Mouse (Mus musculus): Measurements from ENCODE around the gene Zfp719.

Zfp719 gene

DNA sequence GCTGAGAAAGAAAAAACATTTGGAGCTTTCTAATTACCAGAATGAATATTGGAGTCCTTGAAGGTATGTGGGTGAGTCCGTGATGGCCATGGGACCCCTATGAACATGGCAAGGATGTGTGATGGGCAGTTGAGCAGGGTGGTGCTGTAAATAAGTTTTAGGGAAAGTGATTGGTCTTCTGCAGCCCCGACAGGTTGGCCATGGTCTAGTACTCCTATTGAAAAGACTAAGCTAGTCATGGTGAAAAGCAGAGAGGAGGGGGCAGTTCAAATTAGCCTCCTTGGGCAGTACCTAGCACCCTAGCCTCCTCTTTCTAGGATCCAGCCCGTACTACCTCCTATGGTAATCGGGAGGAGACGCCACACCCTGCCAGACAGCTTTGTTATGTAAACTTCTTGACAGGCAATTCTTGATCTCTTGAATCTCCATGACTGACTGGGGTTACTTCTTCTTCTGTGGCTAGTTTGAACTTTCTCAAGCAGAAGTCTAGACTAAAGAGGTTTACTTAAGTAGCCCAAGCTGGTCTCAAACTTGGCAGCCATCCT, 28.4 kb downstream of the Zfp719 start:
- DNase-seq (ENCODE audit: low spot score in 2 of 2): no peak

DNA sequence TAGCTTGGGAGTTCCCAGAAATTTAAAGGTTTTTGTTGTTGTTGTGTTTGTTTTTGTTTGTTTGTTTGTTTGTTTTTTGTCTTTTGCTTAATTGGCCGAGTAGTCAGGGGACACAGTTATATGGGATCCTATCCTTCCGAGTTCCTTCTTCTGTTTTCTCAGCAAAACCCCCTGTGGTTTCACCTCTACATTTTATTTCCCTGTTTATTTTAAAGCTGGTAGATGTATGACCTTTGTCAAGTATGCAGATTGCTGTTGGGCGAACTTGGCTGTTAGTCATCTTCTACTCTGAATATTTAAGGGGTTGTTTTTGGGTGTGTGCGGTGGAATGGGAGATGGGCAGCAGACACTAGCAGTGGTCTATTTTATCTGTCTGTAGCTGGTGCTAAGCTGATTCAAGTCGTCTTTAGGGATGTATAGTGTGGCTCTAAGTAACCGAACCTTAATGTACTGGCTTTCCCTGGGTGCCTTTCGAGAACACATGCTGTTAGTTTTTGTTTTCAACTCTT, 29.0 kb downstream of the Zfp719 start:
- DNase-seq (ENCODE audit: low spot score in 2 of 2): no peak

DNA sequence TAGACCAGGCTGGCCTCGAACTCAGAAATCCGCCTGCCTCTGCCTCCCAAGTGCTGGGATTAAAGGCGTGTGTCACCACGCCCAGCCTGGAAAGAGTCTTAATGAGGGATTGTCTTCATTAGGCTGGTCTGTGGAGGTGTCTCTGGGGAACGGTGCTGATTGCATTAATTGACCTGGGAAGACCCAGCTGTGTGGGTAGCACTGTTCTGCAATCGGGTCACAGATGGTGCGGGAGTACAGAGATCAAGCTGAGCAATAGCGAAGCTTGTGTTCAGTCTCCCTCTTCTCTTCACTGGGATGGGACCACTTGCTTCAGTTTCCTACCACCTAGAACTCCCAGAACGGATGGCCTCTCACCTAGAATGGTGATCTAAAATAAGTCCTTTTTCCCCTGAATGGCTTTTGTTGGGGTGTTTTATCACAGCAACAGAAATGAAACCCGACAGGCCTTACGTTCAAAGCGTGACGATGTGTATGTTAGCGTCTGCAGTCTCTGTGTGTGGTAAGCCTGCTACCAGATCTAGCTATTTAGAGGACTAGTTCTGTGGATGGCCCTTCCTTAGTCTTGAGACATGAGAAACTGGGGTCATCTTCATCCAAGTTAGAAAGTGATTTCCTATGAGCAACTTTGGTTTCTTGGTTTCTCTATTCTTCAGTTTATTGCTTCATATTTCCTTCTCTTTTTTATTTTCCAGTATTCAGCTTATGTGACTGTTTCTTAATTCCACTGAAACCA, 34.6 kb downstream of the Zfp719 start:
- DNase-seq (ENCODE audit: low spot score in 2 of 2): no peak

DNA sequence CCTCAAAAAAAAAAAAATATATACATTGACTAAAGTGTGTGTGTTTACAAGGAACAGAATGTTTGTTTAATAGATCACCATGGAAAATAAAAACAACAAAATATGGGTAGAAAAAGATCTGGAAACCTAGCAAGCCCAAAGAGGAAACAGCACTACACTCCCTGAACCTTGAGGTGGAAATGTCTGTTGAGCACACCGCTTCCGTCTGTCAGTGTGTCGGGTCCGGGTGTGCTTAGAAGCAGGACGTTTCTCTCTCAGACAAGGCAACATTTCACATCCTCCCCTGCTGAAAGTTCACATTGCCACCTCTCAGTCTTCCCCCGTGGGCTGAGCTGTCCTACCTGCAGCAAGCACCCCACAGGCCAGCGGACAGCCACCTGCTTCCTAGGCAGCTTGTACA, 43.5 kb downstream of the Zfp719 start:
- no peak for DNase-seq (ENCODE audit: low spot score in 2 of 2)

DNA sequence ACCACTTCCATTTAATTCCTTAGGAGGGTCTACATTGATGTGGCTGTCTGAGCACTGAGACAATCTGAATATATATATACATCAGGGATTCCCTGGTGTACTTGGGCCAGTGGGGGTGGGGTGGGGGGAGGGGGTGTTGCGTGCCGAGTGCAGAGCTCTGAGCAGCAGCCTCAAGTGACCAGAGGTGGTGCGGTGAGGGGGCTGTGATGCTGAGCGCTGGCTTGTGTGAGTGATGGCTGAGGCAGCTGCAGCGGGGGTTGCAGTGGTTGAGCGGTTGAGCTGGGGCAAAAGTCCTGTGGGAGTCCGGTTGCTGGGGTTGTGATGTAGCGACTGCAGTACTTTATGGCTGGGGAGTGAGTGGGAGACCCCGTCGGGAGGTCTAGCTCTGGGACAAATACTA, 44.4 kb downstream of the Zfp719 start:
- DNase-seq (ENCODE audit: low spot score in 2 of 2): no peak

DNA sequence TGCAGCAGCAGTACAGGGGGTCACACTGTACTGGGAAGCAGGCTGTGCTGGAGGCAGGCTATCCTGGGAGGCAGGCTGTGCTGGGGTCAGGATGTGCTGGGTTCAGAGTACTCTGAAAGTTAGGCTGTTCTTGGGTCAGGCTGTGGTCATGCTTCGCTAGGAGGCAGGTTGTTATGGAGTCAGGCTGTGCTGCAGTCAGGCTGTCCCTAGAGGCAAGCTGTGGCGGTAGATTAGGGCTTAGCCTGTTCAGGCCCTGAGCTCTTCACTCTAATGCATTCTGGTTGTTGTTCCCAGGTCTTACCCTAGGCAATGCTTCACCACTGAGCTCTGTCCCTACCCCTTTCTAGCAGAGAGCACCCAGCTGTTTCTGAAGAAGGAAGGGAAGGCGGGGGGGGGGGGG, 45.7 kb downstream of the Zfp719 start:
- no peak for DNase-seq (ENCODE audit: low spot score in 2 of 2)

DNA sequence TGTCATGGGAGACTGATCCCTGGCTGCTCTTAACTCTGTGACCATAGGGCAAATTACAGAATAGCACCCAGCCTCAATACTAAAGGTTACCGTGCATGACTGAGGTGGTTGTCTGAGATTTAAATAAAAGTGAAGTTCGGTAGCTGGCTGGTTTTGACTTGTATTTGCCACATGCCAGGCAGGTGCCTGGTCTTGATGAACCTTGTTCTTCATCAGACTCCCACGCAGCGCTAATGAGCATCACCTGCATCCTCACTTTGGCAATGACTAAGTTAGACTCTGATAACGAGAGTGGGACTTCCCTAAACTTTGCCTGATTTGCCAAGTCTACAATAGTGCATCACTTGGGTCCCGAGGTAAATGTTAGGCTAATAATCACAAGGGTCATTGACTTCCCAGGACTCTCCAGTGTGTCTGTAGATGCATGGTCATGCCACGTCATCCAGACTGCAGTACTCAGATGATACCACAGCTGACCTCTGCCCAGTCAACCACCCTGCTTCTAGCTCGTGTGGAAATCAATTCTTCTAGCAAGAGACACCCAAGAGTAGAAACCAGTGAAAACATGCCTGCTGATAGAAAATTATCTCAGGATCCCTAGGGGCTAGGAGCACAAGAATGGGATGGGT, 46.5 kb downstream of the Zfp719 start:
- no peak for DNase-seq (ENCODE audit: low spot score in 2 of 2)

DNA sequence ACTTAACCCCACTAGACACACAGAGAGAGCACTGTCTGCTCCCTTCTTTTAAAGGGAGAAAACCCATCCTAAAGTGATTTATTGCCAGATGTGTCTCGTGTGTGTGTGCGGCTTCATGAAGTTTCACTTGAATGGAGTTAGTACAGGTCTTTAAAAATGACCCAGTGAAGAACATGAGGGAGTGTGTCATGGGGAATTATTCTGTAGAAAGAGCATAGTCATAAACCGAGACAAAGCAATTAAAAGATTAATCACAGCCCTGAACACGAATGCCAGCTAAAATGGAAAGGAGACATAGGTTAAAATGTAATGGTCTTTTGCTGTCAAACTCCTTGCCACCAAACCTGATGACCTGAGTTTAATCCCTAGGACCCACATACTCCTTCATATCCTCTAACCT, 54.5 kb downstream of the Zfp719 start:
- no peak for DNase-seq (ENCODE audit: low spot score in 2 of 2)

DNA sequence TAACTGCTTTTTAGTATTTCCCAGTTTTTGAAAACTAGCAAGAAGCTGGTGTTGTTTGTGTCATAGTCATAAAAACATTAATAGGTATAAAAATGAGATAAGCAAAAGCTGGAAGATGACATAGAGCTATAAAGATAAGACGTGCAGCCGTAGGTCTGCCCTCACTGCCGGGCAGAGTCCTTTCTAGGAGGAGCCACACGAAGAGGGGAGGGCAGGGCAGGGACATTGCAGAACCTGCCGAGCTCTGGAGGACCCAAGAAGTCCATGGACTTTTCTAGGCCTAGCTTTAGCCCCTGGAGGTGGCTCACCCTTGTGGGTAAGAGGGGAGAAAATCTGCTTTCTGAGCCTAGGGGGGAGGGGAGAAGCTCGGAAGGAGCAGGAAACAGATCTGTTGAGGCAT, 55.1 kb downstream of the Zfp719 start, which contains the start of gene Ceacam18:
TSS of gene Ceacam18 (plus strand) at position 208 of the 400 bp plus-strand sequence.
- DNase-seq (ENCODE audit: low spot score in 2 of 2): no peak

DNA sequence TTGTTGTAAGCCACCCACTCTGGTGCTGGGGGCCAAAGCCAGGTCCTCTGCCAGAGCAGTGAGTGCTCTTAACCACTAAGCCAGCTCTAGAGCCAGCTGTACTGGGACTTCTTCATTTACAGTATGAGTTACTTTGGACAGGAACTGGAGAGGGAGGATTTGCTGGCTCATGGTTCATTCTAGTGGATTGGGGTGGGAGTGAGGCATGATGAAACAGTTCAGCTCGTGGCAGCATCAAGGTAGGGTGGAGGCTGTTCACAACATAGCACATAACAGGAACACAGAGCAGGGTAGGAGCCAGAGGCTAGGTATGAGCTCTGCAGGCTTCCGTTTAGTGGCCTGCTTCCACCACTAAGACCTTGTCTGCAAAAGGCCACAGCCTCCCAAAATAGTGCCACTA, 56.8 kb downstream of the Zfp719 start:
- no peak for DNase-seq (ENCODE audit: low spot score in 2 of 2)

DNA sequence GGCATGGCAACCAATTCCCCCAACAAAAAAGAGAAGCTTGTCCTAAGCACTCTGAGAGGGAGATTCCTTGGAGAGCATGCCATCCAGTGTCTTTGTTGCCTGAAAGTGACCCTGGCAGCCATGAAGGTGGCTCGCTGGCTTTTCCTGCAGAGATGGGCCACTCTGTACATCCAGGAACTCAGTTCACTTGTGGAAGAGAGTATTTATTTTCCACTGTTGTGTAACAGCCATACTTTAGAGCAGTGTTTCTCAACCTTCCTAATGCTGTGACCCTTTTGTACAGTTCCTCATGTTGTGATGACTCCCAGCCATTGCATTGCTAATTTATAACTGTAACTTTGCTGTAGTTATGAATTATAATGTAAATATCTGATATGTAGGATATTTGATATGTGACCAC, 57.7 kb downstream of the Zfp719 start:
- no peak for DNase-seq (ENCODE audit: low spot score in 2 of 2)

DNA sequence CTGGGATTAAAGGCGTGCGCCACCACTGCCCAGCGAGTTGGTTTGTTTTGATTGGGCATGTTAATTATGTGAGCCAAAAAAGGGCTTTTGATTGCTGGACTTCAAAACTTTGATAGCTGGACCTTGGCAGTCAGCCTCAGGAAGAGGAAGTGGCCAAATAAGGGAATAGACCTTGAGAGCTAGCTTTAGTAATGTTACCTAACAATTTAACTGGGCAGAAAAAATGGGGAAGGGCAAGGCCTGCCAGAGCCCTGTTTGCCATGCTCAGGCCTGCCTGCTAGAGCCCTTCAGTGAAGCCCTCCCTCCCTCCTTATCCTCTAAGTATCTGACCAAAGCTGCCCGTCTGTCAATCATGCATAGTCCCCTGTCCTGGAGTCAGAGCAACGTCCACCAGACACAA, 63.2 kb downstream of the Zfp719 start:
- DNase-seq (ENCODE audit: low spot score in 2 of 2): no peak
